Mouse (Mus musculus): Measurements from ENCODE around the gene Kat2a. TPM values are rescaled to one million over a fixed set of nuclear protein-coding genes. Genes with fewer than 3 reads are reported as not detected.

Kat2a gene
- polyA plus RNA-seq, 1 experiment from 2014 or later: 24.6 TPM

DNA sequence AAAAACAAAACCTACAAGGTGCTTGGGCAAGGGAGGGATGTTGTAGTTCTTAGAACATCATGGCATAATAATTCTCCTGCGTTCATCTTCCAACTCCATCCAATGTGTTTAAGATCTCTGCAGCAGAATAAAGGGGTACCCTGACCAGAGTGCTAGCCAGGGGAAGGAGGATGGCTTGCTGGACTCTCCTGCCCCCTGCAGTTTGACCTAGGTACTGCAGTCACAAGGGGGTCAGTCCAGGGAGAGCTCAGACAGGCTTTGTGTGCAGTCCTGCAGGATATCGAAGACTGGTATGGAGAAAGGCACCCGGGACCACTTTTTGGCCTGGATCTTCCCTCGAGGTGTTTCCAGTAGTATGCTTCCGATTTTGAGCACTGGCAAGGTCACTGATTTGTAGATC, 17.3 kb downstream of the Kat2a start:
- H3K9me3 ChIP-seq (ENCODE audit: control insufficient read depth, low read length): no peaks in the 10 kb centered on the region
- no peak overlapping the region for H3K4me2 ChIP-seq (replicated peaks; ENCODE audit: low read depth)
- no peak for ATAC-seq (ENCODE audit: low FRiP score, low TSS enrichment)
- peak; percentile 81 for DNase-seq (ENCODE audit: low spot score)
- H3K27me3 ChIP-seq (ENCODE audit: control insufficient read depth, insufficient read depth, low read length): peaks cover 2% of the 10 kb centered on the region; the same call in 1 of the 2 replicates
- H3K4me1 ChIP-seq (replicated peaks; ENCODE audit: control insufficient read depth, insufficient read depth): no peaks in the 10 kb centered on the region
- no peak overlapping the region for H3K4me3 ChIP-seq (ENCODE audit: low read depth, low read length)
- H3K9ac ChIP-seq (ENCODE audit: low read length): no peak overlapping the region
- H3K27ac ChIP-seq (replicated peaks): no peak overlapping the region
- TF ChIP-seq CTCF (IDR thresholded peaks at IDR 0.05; ENCODE audit: low read depth) (peak; percentile 96), EP300 (optimal IDR thresholded peaks at IDR 0.05) (no peak)
- 41% methylated on average over 5 of the region's 5 CpGs for WGBS
- no peaks in the 10 kb centered on the region for H3K36me3 ChIP-seq (ENCODE audit: control insufficient read depth, insufficient read depth, low read length)

DNA sequence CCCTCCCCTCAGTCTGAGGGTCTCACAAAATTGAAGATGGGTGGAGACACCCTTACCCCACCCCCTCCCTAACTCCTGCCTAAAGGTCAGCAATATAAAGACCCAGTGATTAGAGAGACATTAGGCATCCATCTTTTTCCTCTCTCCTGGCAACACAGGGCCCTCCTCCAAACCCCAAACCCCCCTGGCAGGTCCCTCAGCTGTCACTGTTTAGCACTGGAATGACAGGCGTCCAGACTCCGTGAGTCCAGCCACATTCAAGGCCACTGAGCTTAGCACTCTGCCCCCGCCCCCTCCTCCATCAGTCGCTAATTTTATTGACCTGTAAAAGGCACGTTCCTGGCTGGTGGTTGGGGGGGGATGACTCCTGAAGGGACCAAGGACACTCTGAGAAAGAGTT, 19.1 kb downstream of the Kat2a start:
- Histone ChIP-seq H3K9me3 (ENCODE audit: control insufficient read depth, low read length) (no peaks in the 10 kb centered on the region), H3K4me2 (replicated peaks; ENCODE audit: low read depth) (no peak overlapping the region), H3K27ac (replicated peaks) (no peak overlapping the region), H3K27me3 (ENCODE audit: control insufficient read depth, insufficient read depth, low read length) (peaks cover 2% of the 10 kb centered on the region; the same call in 1 of the 2 replicates), H3K4me3 (ENCODE audit: low read depth, low read length) (no peak overlapping the region), H3K36me3 (ENCODE audit: control insufficient read depth, insufficient read depth, low read length) (no peaks in the 10 kb centered on the region), H3K9ac (ENCODE audit: low read length) (no peak overlapping the region), H3K4me1 (replicated peaks; ENCODE audit: control insufficient read depth, insufficient read depth) (no peaks in the 10 kb centered on the region)
- ATAC-seq (ENCODE audit: low FRiP score, low TSS enrichment) (no peak), DNase-seq (ENCODE audit: low spot score) (no peak)
- WGBS: 45% methylated on average over 5 of the region's 5 CpGs
- TF ChIP-seq CTCF (IDR thresholded peaks at IDR 0.05; ENCODE audit: low read depth) (no peak), EP300 (optimal IDR thresholded peaks at IDR 0.05) (no peak)

DNA sequence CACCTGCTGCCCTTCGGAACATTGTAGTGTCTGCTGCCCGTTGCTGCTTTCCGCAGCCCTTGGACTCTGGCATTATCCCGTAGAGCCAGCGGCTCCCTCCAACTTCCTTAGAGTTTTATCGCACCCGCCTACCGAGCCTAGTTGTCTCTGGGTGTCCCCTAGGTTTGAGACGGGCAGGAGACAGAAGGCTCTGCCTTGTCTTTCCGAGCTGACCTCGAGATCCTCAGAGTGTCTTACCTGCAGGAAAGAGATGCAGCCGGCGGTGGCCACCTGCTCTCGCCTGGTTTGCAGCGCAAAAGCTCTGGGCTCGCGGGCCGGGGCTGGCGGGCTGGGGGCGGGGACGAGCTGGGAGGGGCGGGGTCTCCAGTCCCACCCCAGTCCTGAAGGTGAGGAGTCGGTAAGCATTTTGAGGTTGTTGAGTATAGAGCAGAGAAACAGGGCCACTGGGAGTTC, 20.1 kb downstream of the Kat2a start, which contains the start of gene Zfp385c:
Gene Zfp385c, minus strand, starts transcription at position 292 of the 453 bp plus-strand sequence.
- Histone ChIP-seq H3K36me3 (ENCODE audit: control insufficient read depth, insufficient read depth, low read length) (no peaks in the 10 kb centered on the region), H3K4me2 (replicated peaks; ENCODE audit: low read depth) (peak within 1 kb of the TSS; percentile 63), H3K9ac (ENCODE audit: low read length) (peak within 1 kb of the TSS; percentile 35), H3K4me3 (ENCODE audit: low read depth, low read length) (peak within 1 kb of the TSS; percentile 29), H3K4me1 (replicated peaks; ENCODE audit: control insufficient read depth, insufficient read depth) (no peaks in the 10 kb centered on the region), H3K9me3 (ENCODE audit: control insufficient read depth, low read length) (no peaks in the 10 kb centered on the region), H3K27me3 (ENCODE audit: control insufficient read depth, insufficient read depth, low read length) (peaks cover 2% of the 10 kb centered on the region; the same call in 1 of the 2 replicates), H3K27ac (replicated peaks) (no peak within 1 kb of the TSS)
- no peak for ATAC-seq (ENCODE audit: low FRiP score, low TSS enrichment)
- WGBS: 3% methylated on average over 22 of the region's 23 CpGs
- no peak for TF ChIP-seq EP300 (optimal IDR thresholded peaks at IDR 0.05)
- no peak for TF ChIP-seq CTCF (IDR thresholded peaks at IDR 0.05; ENCODE audit: low read depth)
- DNase-seq (ENCODE audit: low spot score): peak; percentile 44

DNA sequence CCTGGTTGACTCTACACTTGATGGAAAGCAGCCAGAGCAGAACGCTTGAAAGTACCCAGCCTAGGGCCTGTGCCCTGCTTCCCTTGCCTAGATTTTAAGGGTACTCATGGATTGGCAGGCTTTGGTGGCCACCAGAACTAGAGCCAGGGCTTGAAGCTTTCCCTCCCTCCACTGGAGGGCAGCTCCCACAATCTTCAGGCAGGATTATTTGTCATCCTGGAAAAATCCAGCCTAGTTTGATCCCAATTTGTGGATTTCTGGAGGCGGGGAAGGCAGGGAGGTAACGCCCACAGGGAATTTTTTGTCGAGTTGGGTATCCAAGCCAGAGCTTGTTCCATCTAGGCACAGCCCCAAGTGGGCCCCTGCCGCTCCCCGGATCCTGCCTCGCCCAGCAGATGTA, 21.9 kb downstream of the Kat2a start:
- no peak overlapping the region for H3K9ac ChIP-seq (ENCODE audit: low read length)
- H3K4me1 ChIP-seq (replicated peaks; ENCODE audit: control insufficient read depth, insufficient read depth): no peaks in the 10 kb centered on the region
- peaks cover 2% of the 10 kb centered on the region; the same call in 1 of the 2 replicates for H3K27me3 ChIP-seq (ENCODE audit: control insufficient read depth, insufficient read depth, low read length)
- no peak overlapping the region for H3K27ac ChIP-seq (replicated peaks)
- DNase-seq (ENCODE audit: low spot score) (no peak), ATAC-seq (ENCODE audit: low FRiP score, low TSS enrichment) (no peak)
- H3K4me3 ChIP-seq (ENCODE audit: low read depth, low read length): no peak overlapping the region
- H3K9me3 ChIP-seq (ENCODE audit: control insufficient read depth, low read length): no peaks in the 10 kb centered on the region
- 42% methylated on average over 7 of the region's 7 CpGs for WGBS
- TF ChIP-seq CTCF (IDR thresholded peaks at IDR 0.05; ENCODE audit: low read depth) (peak; percentile 24), EP300 (optimal IDR thresholded peaks at IDR 0.05) (no peak)
- H3K4me2 ChIP-seq (replicated peaks; ENCODE audit: low read depth): no peak overlapping the region
- H3K36me3 ChIP-seq (ENCODE audit: control insufficient read depth, insufficient read depth, low read length): no peaks in the 10 kb centered on the region

DNA sequence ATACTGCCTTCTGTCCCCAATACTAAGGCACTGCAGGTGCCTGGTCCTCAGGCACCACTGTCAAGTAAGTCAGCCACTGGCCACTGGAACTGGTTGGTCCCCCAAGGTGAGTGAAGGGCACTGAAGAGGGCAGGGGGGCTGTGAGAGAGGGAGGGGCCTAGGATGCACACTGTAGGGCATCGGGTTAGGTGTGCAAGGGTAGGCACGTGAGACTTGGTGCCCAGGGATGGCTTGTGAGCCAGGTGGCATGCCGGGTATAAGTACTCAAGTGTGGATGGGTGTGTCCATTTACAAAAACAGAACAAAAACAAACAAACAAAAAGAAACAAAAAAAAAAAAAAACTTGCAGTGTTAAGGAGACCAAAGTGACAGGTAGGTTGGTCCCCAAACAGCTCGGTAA, 23.8 kb downstream of the Kat2a start:
- Histone ChIP-seq H3K9me3 (ENCODE audit: control insufficient read depth, low read length) (no peaks in the 10 kb centered on the region), H3K27ac (replicated peaks) (no peak overlapping the region), H3K4me1 (replicated peaks; ENCODE audit: control insufficient read depth, insufficient read depth) (no peaks in the 10 kb centered on the region), H3K36me3 (ENCODE audit: control insufficient read depth, insufficient read depth, low read length) (no peaks in the 10 kb centered on the region), H3K9ac (ENCODE audit: low read length) (no peak overlapping the region), H3K4me3 (ENCODE audit: low read depth, low read length) (no peak overlapping the region), H3K27me3 (ENCODE audit: control insufficient read depth, insufficient read depth, low read length) (peaks cover 2% of the 10 kb centered on the region; the same call in 1 of the 2 replicates), H3K4me2 (replicated peaks; ENCODE audit: low read depth) (no peak overlapping the region)
- DNase-seq (ENCODE audit: low spot score) (no peak), ATAC-seq (ENCODE audit: low FRiP score, low TSS enrichment) (no peak)
- 77% methylated on average over 4 of the region's 4 CpGs for WGBS
- TF ChIP-seq EP300 (optimal IDR thresholded peaks at IDR 0.05) (no peak), CTCF (IDR thresholded peaks at IDR 0.05; ENCODE audit: low read depth) (no peak)

DNA sequence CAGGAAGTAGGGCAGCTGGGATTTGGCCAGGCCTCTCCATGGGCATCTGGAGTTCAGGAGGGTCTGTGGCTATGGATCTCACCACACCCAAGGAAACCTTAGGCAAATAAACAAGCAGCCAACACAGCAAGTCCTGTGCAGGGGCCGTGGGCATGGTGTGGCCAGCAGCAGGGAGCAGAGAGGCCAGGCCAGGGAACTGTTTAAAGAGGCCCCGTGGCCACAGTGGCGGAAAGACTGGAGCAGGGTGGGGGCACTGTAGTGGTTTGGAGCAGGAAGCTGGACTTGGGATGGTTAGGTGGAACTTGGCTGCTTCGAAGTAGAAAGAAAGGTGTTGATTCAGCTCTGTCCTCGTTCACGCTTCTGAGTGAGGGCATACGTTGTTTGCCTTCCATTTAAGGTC, 25.0 kb downstream of the Kat2a start:
- peaks cover 2% of the 10 kb centered on the region; the same call in 1 of the 2 replicates for H3K27me3 ChIP-seq (ENCODE audit: control insufficient read depth, insufficient read depth, low read length)
- H3K4me3 ChIP-seq (ENCODE audit: low read depth, low read length): no peak overlapping the region
- H3K9ac ChIP-seq (ENCODE audit: low read length): no peak overlapping the region
- no peaks in the 10 kb centered on the region for H3K4me1 ChIP-seq (replicated peaks; ENCODE audit: control insufficient read depth, insufficient read depth)
- no peaks in the 10 kb centered on the region for H3K36me3 ChIP-seq (ENCODE audit: control insufficient read depth, insufficient read depth, low read length)
- TF ChIP-seq CTCF (IDR thresholded peaks at IDR 0.05; ENCODE audit: low read depth) (no peak), EP300 (optimal IDR thresholded peaks at IDR 0.05) (no peak)
- no peak overlapping the region for H3K27ac ChIP-seq (replicated peaks)
- H3K4me2 ChIP-seq (replicated peaks; ENCODE audit: low read depth): no peak overlapping the region
- ATAC-seq (ENCODE audit: low FRiP score, low TSS enrichment) (no peak), DNase-seq (ENCODE audit: low spot score) (no peak)
- 60% methylated on average over 7 of the region's 7 CpGs for WGBS
- no peaks in the 10 kb centered on the region for H3K9me3 ChIP-seq (ENCODE audit: control insufficient read depth, low read length)

All from stomach, postnatal 0 days (tissue).